Mouse (Mus musculus) small intestine, adult 2 months (tissue): ENCODE measurements around the gene Sema6b. TPM values are rescaled to one million over a fixed set of nuclear protein-coding genes. Genes with fewer than 3 reads are reported as not detected.

Experiments used
- H3K27ac ChIP-seq: fragments of 200-500 bp; 2 replicates; pipeline ENCODE4 v1.5.1; 2012; ENCODE audit warnings: low read depth, low read length, control low read depth, inconsistent platforms; ENCODE audit not compliant: insufficient read depth
- H3K27me3 ChIP-seq: fragments of 200-500 bp; 2 replicates; pipeline ENCODE4 v1.6.1; 2012; ENCODE audit warnings: mild to moderate bottlenecking, moderate library complexity, low read length, inconsistent platforms; ENCODE audit not compliant: control insufficient read depth, insufficient read depth
- H3K36me3 ChIP-seq: fragments of 200-500 bp; 2 replicates; pipeline ENCODE4 v1.6.1; 2012; ENCODE audit warnings: mild to moderate bottlenecking, low read length, control low read depth, inconsistent platforms; ENCODE audit not compliant: control insufficient read depth, insufficient read depth
- H3K4me1 ChIP-seq: fragments of 200-500 bp; 2 replicates; pipeline ENCODE4 v1.6.1; 2012; ENCODE audit warnings: low read length, inconsistent platforms, mixed read lengths; ENCODE audit not compliant: control insufficient read depth, insufficient read depth, insufficient read length
- H3K4me3 ChIP-seq: fragments of 200-500 bp; 2 replicates; pipeline ENCODE4 v1.5.1; 2012; ENCODE audit warnings: low read depth, mild to moderate bottlenecking, control low read depth, inconsistent platforms, low read length, moderate library complexity
- CTCF ChIP-seq: fragments of 200-500 bp; IDR thresholded peaks from 2 replicates; pipeline ENCODE4 v1.5.1; 2012; ENCODE audit warnings: low read depth, mild to moderate bottlenecking, control low read depth, inconsistent platforms, low read length, moderate library complexity, mixed read lengths; ENCODE audit not compliant: insufficient replicate concordance, insufficient read length; ENCODE audit errors: extremely low read depth
- POLR2A ChIP-seq: fragments of 200-500 bp; IDR thresholded peaks from 2 replicates; pipeline ENCODE4 v1.6.1; 2012; ENCODE audit warnings: low read depth, mild to moderate bottlenecking, control low read depth, inconsistent platforms, low read length, moderate library complexity
- WGBS: fragments of 180-500 bp; shearing (Covaris S2); methylation state at CpG from one replicate; pipeline ENCODE4 v1.1.7; 2018; 5-methylcytosine and 5-hydroxymethylcytosine counted together
- polyA plus RNA-seq: library from polyadenylated mRNA; depleted of rRNA; stranded (reverse); fragments of >200 nt; gene quantifications from 2 replicates; pipeline ENCODE4 v1.2.3, GENCODE M21; 2012

Gene Sema6b
- polyA plus RNA-seq, 1 experiment, result 12.2 TPM

DNA sequence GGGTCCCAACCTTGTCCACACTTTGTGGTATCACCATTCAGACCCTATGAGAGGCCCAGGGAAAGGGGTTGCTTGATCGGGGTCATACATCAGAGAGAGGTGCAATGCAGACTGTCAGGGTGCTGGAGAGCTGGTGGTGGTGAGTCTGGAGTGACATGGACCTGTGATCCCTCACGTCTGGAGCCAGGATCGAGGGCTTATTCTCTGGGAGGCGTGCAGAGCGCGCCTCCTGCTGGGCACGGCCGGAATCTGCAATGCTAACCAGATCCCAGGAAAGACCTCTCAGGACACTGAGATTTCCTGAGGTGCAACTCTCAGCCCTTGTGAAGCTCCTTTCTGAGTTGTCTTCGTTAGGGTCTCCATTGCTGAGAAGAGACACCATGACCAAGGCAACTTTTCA, 19.6 kb upstream of the Sema6b start:
- no peak overlapping the region for H3K4me3 ChIP-seq
- H3K4me1 ChIP-seq, result peaks cover 17% of the 10 kb centered on the region; the same call in 1 of the 2 replicates
- no peaks in the 10 kb centered on the region for H3K36me3 ChIP-seq
- 3% methylated on average over 9 of the region's 9 CpGs for WGBS
- H3K27me3 ChIP-seq, result no peaks in the 10 kb centered on the region; the same call in 1 of the 2 replicates
- TF ChIP-seq POLR2A, result no peak
- TF ChIP-seq CTCF, result peak; percentile 95
- H3K27ac ChIP-seq, result no peak overlapping the region

GRCm38 (mm10) chr17:56153643-56154042, 13.5 kb upstream of the Sema6b start:
- Histone ChIP-seq H3K27ac (no peak overlapping the region), H3K4me1 (peaks cover 12% of the 10 kb centered on the region), H3K27me3 (peaks cover 7% of the 10 kb centered on the region; the same call in 1 of the 2 replicates), H3K36me3 (no peaks in the 10 kb centered on the region), H3K4me3 (no peak overlapping the region)
- TF ChIP-seq POLR2A, result no peak
- no peak for TF ChIP-seq CTCF
- 21% methylated on average over 9 of the region's 9 CpGs for WGBS

- 65% methylated on average over 2 of the region's 2 CpGs for WGBS
- no peak for TF ChIP-seq CTCF
- no peak for TF ChIP-seq POLR2A
- Histone ChIP-seq H3K36me3 (no peaks in the 10 kb centered on the region), H3K27ac (no peak overlapping the region), H3K4me3 (no peak overlapping the region), H3K27me3 (peaks cover 10% of the 10 kb centered on the region; the same call in 1 of the 2 replicates), H3K4me1 (peaks cover 12% of the 10 kb centered on the region)
These were observed 9.8 kb upstream of the Sema6b start for GRCm38 (mm10) chr17:56149897-56150296.

- Histone ChIP-seq H3K36me3 (no peaks in the 10 kb centered on the region), H3K27me3 (peaks cover 10% of the 10 kb centered on the region; the same call in 1 of the 2 replicates), H3K4me1 (peaks cover 10% of the 10 kb centered on the region), H3K4me3 (no peak overlapping the region), H3K27ac (no peak overlapping the region)
- WGBS, result 5% methylated on average over 30 of the region's 30 CpGs
- no peak for TF ChIP-seq CTCF
- TF ChIP-seq POLR2A, result no peak
These were observed 8.9 kb upstream of the Sema6b start for GRCm38 (mm10) chr17:56148790-56149618.

DNA sequence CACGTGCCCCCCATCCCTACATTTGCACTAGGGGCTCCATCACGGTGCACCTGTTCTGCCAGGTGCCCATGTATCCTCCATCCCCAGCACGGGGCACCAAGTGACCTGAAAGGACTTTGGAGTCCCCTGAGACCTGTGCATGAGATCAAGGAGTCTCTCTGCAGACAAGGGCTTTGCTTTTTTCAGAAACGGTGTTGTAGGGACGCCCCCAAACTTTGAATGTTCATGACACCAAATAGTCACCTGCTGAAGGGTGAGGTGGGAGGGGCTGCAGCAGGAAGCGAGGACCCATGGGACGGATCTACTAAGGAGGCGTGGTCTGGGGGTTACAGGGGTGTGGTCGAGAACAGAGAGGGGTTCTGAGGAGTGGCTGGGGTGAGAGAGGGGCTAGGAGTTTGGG, 8.1 kb upstream of the Sema6b start:
- peaks cover 17% of the 10 kb centered on the region; the same call in 1 of the 2 replicates for H3K27me3 ChIP-seq
- 26% methylated on average over 9 of the region's 9 CpGs for WGBS
- peaks cover 5% of the 10 kb centered on the region; the same call in 1 of the 2 replicates for H3K4me1 ChIP-seq
- no peaks in the 10 kb centered on the region for H3K36me3 ChIP-seq
- H3K4me3 ChIP-seq, result no peak overlapping the region
- TF ChIP-seq POLR2A, result no peak
- no peak for TF ChIP-seq CTCF
- no peak overlapping the region for H3K27ac ChIP-seq

- TF ChIP-seq POLR2A (no peak), CTCF (no peak)
- no peak overlapping the region for H3K27ac ChIP-seq
- peaks cover 23% of the 10 kb centered on the region for H3K27me3 ChIP-seq
- WGBS, result 63% methylated on average over 12 of the region's 12 CpGs
- H3K4me1 ChIP-seq, result peaks cover 5% of the 10 kb centered on the region; the same call in 1 of the 2 replicates
- no peak overlapping the region for H3K4me3 ChIP-seq
- no peaks in the 10 kb centered on the region for H3K36me3 ChIP-seq
These were observed 7.3 kb upstream of the Sema6b start for GRCm38 (mm10) chr17:56147420-56147819.

DNA sequence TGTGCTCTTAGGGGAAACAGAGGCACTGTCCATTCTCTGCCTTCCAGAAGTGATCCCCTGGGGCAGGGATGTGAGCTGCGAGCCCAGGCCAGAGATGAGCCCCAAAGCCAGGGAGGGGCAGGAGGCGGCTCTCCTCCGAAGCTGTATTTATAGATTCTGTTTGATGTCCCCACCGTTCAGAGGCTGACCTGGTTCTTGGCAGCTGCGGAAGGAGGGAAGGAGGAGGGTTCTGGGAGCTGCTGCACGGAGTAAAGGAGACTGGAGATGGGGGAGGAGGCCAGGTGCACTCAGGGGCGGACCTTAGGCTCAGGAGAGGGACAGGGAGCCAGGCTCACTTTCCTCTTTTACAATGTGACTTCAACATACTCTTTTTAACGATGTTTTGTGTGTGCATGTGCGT, 6.0 kb upstream of the Sema6b start:
- peaks cover 11% of the 10 kb centered on the region; the same call in 1 of the 2 replicates for H3K4me1 ChIP-seq
- peaks cover 35% of the 10 kb centered on the region for H3K27me3 ChIP-seq
- WGBS, result 23% methylated on average over 9 of the region's 9 CpGs
- no peak overlapping the region for H3K4me3 ChIP-seq
- H3K36me3 ChIP-seq, result no peaks in the 10 kb centered on the region
- TF ChIP-seq POLR2A (no peak), CTCF (no peak)
- no peak overlapping the region for H3K27ac ChIP-seq
